Mouse (Mus musculus): ENCODE results near the gene C1galt1c1. TPM values are rescaled to one million over a fixed set of nuclear protein-coding genes. Genes with fewer than 3 reads are reported as not detected.

Gene C1galt1c1
- polyA plus RNA-seq, 3 experiments from 2014 or later, result 18.8 to 30.4 (median 24.1) TPM

Other genes starting within 250 kb of the C1galt1c1 start
- gene Lamp2, start 178.6 kb downstream of the C1galt1c1 start, polyA plus RNA-seq (2017; shearing (Covaris generic)), result 100 to 1,000 TPM in 1 of 3 experiments, 10 to 100 TPM in 2; 55.0 to 106 (median 76.3) TPM
- 10 to 100 TPM; 27.4 to 32.9 (median 32.0) TPM for gene Cul4b, start 58.9 kb downstream of the C1galt1c1 start, polyA plus RNA-seq (2017; shearing (Covaris generic))
- gene Mcts1, start 34.5 kb downstream of the C1galt1c1 start, polyA plus RNA-seq (2017; shearing (Covaris generic)), result 100 to 1,000 TPM; 124 to 135 (median 126) TPM
- not detected for gene 6030498E09Rik, start 137.6 kb upstream of the C1galt1c1 start, polyA plus RNA-seq (2017; shearing (Covaris generic))

Measured in inflammation-experienced regulatory T-cells, adult 6 months (primary cell).